Comparison of ENCODE assay signal across 1 mouse cellular context in genomic region chr8:70529741-70530161, GRCm38 (mm10).
TF ChIP-seq lines count a peak whose summit lies in the region.

No protein-coding gene starts in this region.

TF ChIP-seq in MEL, 35 proteins besides CTCF, POLR2A, EP300 and RAD21:
- no peak for TF ChIP-seq ETS1 (IDR thresholded peaks at IDR 0.05; ENCODE audit: low read depth, low read length)
- TF ChIP-seq E2F4 (IDR thresholded peaks at IDR 0.05; ENCODE audit: borderline replicate concordance, low read depth, low read length), result no peak
- 0 out of 2 replicates have a peak, but pooled peaks have one; percentile 37 for TF ChIP-seq TBP (IDR thresholded peaks at IDR 0.05; ENCODE audit: low read depth, low read length)
- TF ChIP-seq USF1 (IDR thresholded peaks at IDR 0.05; ENCODE audit: low read depth, low read length), result no peak
- peak; percentile 28; the same call in 1 of the 2 replicates for TF ChIP-seq GATA1 (IDR thresholded peaks at IDR 0.05; ENCODE audit: low read depth, low read length)
- no peak for TF ChIP-seq MAFK (IDR thresholded peaks at IDR 0.05; ENCODE audit: borderline replicate concordance, low read depth, low read length)
TF ChIP-seq in MEL: peak in this region for 2.
